Mouse (Mus musculus) kidney, adult 2 months (tissue): ENCODE measurements around the gene Zfp710.

Source experiments
- CTCF ChIP-seq: fragments of 200-500 bp; conservative IDR thresholded peaks from 2 replicates; pipeline ENCODE4 v1.5.1; 2011; ENCODE audit warnings: low read depth, mild to moderate bottlenecking, control low read depth, low read length, moderate library complexity, mixed read lengths; ENCODE audit not compliant: insufficient read depth, insufficient read length
- POLR2A ChIP-seq: fragments of 200-500 bp; IDR thresholded peaks from one replicate; pipeline ENCODE4 v1.6.1; 2011; ENCODE audit warnings: low read depth, low read length, control low read depth

DNA sequence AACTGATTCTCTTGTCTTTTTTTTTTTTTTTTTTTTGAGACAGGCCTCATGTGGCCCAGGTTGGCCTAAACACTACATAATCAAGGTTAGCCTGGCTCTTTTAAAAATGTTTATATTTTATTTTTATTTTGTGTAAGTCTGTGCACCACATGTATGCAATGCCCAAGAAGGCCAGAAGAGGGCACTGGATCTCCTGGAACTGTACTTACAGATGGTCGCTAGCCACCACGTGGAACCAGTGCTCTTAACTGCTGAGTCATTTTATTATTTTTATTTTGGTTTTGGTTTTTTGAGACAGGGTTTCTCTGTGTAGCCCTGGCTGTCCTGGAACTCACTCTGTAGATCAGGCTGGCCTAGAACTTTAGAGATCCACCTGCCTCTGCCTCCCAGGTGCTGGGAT, 13.1 kb upstream of the Zfp710 start:
- TF ChIP-seq POLR2A (no peak), CTCF (peak; percentile 66)
